Mouse (Mus musculus): ENCODE measurements around the gene Zcchc3.

- TF ChIP-seq CTCF (IDR thresholded peaks at IDR 0.05; ENCODE audit: low read depth) (no peak), EP300 (optimal IDR thresholded peaks at IDR 0.05) (no peak)
Measured at GRCm38 (mm10) chr2:152442322-152442721, 27.5 kb upstream of the Zcchc3 start.

Data from stomach, postnatal 0 days (tissue).